Mouse (Mus musculus): ENCODE measurements at regions not wholly inside any gene's neighbourhood (a gene's known extent, or its start where the extent isn't known, plus 50 kb on each side); places are given as distances from the start of the nearest gene placed in this dataset.

GRCm38 (mm10) chr14:48753084-48753483, 79.5 kb upstream of the Otx2 start:
- DNase-seq: no peak

- no peak for DNase-seq
These were observed 78.9 kb upstream of the Otx2 start for GRCm38 (mm10) chr14:48752579-48752905.

GRCm38 (mm10) chr14:48751751-48752578, 78.3 kb upstream of the Otx2 start:
- DNase-seq: no peak

GRCm38 (mm10) chr14:48750994-48751393, 77.4 kb upstream of the Otx2 start:
- no peak for DNase-seq

- DNase-seq: no peak
These were observed 75.4 kb upstream of the Otx2 start for GRCm38 (mm10) chr14:48748976-48749375.

GRCm38 (mm10) chr14:48747936-48748335, 74.3 kb upstream of the Otx2 start:
- DNase-seq: no peak

- DNase-seq: no peak
These were observed 67.5 kb upstream of the Otx2 start for GRCm38 (mm10) chr14:48740942-48741602.

GRCm38 (mm10) chr14:48739121-48739520, 65.5 kb upstream of the Otx2 start:
- DNase-seq: no peak

- no peak for DNase-seq
These were observed 65.0 kb upstream of the Otx2 start for GRCm38 (mm10) chr14:48738641-48739040.

- DNase-seq: no peak
These were observed 64.6 kb upstream of the Otx2 start for GRCm38 (mm10) chr14:48738213-48738612.

- no peak for DNase-seq
These were observed 63.6 kb upstream of the Otx2 start for GRCm38 (mm10) chr14:48736969-48737860.

- no peak for DNase-seq
These were observed 62.6 kb upstream of the Otx2 start for GRCm38 (mm10) chr14:48736211-48736610.

- DNase-seq: no peak
These were observed 56.4 kb upstream of the Otx2 start for GRCm38 (mm10) chr14:48729996-48730395.

Data from thymus, postnatal 14 days (tissue).